Mouse (Mus musculus): ENCODE results near the gene Brwd1. TPM values are rescaled to one million over a fixed set of nuclear protein-coding genes. Genes with fewer than 3 reads are reported as not detected.
"Not testable (repeated sequence)": the region's sequence is repeated elsewhere in the genome, so short reads cannot be mapped to it uniquely, and the experiment has no call there.

Gene Brwd1
- total RNA-seq, 2 experiments from 2014 or later = 127 to 154 TPM

DNA sequence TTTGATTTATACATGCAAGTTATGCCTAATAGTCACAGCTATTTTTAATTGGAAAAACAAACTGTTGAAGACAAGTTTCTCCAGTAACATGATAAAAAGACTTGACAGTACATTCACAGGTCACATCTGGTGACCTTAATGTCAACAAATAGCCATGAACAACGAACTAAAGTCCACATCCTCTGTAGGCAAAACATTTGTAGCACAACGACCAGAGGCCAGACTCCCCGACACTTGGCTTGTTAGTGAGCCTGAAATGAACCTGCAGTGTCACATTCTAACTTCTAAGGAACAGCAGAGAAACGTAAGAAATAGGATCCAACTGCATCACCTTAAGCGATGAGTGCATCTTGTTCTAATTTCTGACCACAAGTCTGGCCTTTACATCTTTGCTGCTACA, 89.7 kb downstream of the Brwd1 start:
- intact Hi-C loops (cut with DNase I) = no loop called here
- DNase-seq (ENCODE audit: low spot score in 2 of 2) = no peak

DNA sequence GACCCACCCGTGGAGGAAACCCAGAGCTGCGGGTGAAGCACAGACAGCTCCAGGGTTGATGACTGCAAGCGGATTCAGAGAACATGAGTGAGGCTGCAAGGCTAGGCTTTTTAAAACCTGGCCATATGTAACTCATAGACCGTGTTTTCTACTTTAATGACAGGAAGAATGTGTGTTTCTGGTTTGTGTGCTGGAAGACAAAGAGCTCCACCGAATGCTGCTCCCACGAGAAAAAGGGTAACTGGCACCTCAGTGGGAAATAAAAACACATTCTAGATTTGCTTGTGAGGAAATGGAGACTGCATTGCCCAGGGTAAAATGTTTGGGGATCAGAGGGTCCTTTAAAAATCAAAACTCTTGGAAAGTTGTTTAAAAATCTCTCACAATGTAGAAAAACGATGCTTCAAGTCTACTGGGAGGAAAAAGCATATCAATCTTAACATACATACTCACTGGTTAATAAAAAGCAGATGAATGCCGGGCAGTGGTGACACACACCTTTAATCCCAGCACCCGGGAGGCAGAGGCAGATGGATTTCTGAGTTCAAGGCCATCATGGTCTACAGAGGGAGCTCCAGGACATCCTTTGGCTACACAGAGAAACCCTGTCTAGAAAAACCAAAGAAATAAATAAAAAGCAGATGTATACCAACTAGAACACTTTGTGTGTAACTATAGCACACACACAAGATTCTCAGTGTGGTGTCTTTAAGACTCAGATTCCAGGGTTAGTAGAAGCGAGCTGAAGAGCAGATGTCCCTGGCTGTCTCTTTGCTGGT, 91.0 kb downstream of the Brwd1 start:
- intact Hi-C loops (cut with DNase I) = no loop called here

DNA sequence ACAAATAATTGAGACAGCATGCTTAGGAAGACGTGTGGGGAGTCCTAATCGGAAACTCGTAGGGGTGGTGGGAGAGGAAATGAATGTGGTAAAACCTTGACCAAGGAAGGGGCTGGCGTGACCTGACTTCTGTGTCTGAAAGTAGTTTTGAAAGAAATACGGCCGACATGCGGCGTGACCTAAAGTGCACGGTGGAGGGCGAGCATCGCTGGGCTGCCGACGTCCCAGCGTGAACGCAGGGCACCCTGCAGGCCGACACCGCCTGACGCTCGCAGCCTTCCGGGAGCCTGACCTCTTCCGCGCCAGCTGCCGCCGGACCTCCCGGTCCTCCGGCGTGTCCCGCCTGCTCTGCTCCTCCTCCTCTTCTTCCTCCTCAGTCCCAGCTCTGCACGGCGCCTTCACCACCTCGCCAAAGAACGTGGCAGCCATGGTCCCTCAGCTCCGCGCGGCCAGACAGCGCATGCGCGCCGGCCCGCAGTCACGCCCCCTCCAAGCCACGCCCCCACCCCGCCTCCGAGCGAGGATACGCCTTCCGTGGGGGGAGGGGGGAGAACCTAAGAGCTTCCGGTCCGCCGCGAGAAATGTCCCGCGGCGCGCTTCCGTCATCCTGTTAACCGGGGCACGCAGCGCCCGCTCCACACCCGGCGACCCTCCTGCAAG, 91.7 kb downstream of the Brwd1 start, which contains the start of gene Psmg1:
Gene Psmg1, minus strand, starts transcription at position 499 of the 660 bp plus-strand sequence.
- intact Hi-C loops (cut with DNase I) = no loop called here
- peak; percentile 96 for DNase-seq (ENCODE audit: low spot score in 2 of 2)

More for the DNA sequence above, 91.0 kb downstream of the Brwd1 start:
- DNase-seq (ENCODE audit: low spot score in 2 of 2) = no peak

DNA sequence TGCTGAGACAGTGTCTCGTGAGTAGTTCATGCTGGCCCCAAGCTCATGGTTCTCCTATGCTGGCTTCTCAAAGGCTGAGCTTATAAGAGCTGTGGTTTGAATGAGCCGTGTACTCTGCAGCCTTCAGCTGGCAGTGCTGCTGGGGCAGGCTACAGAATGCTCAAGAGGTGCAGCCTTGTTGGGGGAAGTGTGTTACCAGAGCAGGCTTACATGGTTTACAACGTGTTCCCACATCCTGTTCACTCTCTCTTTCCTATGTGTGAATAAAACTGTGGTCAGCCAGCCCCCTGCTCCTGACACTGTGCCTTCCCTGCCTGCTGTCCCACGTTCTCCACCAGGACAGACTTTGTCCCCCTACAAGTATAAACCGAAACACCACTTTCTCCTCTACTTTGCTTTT, 97.4 kb downstream of the Brwd1 start:
- no peak for DNase-seq (ENCODE audit: low spot score in 2 of 2)
- intact Hi-C loops (cut with DNase I) = no loop called here

DNA sequence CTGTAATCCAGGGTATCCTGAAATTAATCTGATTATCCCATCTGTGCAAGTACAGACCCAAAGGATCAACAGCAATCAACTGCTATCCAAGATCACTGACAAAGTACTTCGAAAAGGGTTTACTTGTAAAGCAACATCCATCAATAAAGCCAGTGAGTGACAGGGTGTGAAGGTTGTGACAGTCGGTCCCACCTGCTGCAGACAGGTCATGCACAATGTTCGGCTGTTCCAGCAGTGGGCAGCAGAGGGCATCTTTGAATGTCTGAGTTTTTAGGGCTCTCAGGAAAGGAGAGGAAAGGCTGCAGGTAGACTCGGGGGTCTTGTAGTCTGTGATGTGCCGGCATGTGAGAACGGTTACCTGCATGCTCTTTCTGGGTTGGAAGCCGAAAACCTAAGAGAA, 98.7 kb downstream of the Brwd1 start:
- intact Hi-C loops (cut with DNase I) = no loop called here

DNA sequence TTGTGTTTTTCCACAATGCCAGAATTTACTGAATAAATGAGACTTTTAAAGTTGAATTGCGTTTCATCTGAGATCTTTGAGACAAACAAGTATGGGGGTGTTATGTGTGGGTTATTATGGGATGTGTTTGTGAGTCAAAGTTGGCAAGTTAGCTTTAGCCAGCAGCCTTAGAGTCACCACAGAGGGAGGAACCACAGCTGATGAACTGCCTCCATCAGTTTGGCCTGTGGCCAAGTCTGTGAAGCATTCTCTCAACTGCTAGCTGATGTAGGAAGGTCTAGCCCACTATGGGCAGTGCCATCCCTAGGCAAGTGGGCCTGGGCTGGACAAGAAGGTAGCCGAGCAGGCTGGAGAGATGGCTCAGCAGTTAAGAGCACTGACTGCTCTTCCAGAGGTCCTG, 111.5 kb downstream of the Brwd1 start:
- no peak for DNase-seq (ENCODE audit: low spot score in 2 of 2)
- intact Hi-C loops (cut with DNase I) = no loop called here

More for the DNA sequence above, 98.7 kb downstream of the Brwd1 start:
- no peak for DNase-seq (ENCODE audit: low spot score in 2 of 2)

DNA sequence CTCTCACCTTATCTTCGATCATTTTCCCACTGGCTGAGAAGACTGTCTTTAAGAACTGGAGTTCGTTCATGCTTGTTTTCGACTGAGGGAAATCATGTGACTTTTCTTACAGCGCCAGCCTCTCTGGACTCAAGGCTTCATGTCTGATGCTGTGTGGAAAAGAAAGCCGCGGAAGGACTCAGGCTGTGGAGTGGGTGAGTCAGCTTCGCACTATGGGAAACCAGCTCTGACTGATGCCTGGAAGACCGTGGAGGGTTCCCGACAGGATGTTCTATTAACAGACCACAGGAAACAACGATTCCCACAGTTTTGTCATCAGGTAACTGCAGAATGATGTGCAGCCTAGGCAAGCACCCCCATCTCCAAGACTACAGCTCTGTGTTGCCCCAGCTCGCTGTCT, 114.9 kb downstream of the Brwd1 start:
- no peak for DNase-seq (ENCODE audit: low spot score in 2 of 2)
- intact Hi-C loops (cut with DNase I) = no loop called here

DNA sequence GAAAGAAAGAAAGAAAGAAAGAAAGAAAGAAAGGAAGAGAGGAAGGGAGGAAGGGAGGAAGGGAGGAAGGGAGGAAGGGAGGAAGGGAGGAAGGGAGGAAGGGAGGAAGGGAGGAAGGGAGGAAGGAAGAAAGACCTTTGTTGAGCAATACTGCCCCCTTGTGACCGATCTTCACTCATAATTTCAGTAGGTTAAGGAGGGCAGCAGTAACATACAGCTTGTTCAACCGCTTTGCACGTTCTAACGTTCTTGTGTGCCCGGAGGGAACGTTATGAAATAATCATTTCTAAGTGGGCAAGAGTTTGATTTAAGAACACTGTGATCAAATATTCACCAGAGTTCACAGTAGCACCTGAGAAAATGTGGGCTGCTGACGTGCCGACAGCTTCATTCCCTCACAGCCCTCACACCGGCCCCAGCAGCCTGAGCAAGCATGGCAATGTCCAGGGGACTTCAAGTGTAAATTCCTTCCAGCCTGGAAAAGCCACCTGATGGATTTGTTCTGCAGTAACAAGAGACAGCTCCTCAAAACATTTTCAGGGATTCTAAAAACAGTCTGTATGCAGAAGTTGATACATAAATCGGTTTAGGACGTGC, 117.8 kb downstream of the Brwd1 start:
- DNase-seq (ENCODE audit: low spot score in 2 of 2) = no peak
- intact Hi-C loops (cut with DNase I) = loop anchor here (5.0 kb wide), 2 partner anchors 497 to 612 kb away; no protein-coding TSS in a partner anchor

DNA sequence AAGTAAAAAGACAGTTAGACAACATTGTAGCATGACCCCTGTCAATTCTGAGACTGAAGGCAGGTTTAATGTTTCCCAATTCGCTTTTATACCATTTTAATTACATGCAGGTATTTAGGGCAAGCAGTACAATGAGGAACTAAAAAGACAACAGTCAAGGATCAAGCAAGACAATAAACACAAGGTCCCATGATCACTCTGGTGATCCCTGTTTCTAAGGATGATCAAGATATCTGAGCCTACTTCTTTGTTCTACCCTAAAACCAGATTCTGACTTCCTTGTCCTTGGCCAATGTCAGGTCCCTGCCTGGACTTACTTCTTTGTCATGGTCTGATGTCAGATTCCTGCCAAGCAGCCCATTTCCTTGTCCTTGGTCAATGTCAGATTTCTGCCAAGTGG, 120.8 kb downstream of the Brwd1 start:
- intact Hi-C loops (cut with DNase I) = loop anchor here (5.0 kb wide), 2 partner anchors 494 to 609 kb away; no protein-coding TSS in a partner anchor

DNA sequence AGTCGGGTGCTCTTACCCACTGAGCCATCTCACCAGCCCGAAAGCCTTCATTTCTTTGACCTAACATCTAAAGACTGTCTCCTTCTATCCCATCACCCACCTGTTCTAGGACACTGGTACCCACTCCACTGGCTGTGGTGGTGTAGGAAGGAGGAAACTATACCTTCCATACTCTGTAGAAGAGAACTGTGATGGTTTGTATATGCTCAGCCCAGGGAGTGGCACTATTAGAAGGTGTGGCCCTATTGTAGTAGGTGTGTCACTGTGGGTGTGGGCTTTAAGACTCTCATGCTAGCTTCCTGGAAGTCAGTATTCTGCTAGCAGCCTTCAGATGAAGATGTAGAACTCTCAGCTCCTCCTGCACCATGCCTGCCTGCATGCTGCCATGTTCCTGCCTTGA, 121.6 kb downstream of the Brwd1 start:
- DNase-seq (ENCODE audit: low spot score in 2 of 2) = not testable (repeated sequence)
- intact Hi-C loops (cut with DNase I) = loop anchor here (5.0 kb wide), 2 partner anchors 493 to 608 kb away; no protein-coding TSS in a partner anchor

More for the DNA sequence above, 120.8 kb downstream of the Brwd1 start:
- DNase-seq (ENCODE audit: low spot score in 2 of 2) = not testable (repeated sequence)

DNA sequence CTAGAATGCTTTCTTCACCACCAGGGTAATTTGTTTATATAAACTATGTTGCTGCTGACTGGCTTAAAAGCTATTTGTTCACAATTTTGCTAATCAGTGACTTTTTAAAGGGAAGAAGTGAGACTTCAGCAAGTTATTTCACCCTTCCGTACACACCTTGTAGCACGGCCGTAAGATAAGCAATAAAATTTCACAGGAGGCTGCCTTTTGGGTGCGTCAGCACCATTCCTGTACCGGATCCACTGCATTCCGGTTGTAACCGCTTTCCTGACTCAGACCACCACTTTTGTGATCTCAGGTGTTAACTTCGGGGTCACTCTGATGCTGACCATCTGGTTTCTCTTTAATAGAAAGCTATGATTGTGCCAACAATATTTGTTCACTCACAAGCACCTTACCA, 124.2 kb downstream of the Brwd1 start:
- intact Hi-C loops (cut with DNase I) = no loop called here
- DNase-seq (ENCODE audit: low spot score in 2 of 2) = no peak

DNA sequence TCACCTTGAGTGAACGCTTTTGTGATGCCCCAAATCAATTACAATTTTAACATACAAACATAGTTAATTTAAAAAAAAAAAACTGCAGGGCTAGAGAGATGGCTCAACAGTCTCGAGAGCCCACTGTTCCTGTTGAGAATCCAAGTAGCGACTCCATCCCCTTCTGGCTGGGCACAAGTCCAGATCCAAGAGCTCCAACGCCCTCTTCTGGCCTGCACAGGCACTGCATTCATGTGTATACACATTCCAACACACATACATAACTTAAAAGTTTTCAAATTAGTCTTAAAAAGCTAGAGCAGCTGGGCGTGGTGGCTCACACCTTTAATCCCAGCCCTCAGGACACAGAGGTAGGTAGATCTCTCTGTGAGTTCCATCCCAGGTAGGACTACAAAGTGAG, 125.7 kb downstream of the Brwd1 start:
- intact Hi-C loops (cut with DNase I) = no loop called here
- DNase-seq (ENCODE audit: low spot score in 2 of 2) = no peak

DNA sequence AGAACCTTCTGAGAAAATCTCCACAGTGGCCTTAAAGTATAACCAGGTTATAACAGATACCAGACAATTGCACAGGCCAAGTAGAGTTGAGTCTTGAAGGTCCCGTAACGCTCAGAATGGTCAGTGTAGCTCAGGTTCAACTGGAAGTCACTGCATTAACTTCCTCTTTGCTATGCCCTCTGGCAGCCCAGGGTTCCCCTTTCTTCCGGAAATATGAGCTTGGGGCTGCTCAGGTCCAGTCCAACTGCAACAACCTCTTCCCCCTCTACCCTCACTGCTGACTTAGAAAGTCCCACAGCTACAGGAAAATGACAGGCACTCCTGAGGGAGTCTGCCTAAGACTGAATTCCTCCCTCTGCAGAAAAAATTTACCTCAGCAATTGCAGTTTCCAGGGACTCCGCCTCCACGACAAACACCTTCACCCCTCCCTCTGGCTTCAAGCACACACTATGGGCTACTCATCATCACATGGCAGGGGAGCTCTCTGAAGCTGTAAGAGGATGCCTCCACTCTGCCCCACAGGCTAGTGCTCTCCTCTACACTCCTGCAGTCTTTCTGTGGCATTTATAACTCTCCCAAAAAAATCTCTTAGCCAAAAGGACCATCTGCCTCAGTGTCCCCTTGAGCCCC, 126.5 kb downstream of the Brwd1 start:
- no peak for DNase-seq (ENCODE audit: low spot score in 2 of 2)
- intact Hi-C loops (cut with DNase I) = no loop called here

DNA sequence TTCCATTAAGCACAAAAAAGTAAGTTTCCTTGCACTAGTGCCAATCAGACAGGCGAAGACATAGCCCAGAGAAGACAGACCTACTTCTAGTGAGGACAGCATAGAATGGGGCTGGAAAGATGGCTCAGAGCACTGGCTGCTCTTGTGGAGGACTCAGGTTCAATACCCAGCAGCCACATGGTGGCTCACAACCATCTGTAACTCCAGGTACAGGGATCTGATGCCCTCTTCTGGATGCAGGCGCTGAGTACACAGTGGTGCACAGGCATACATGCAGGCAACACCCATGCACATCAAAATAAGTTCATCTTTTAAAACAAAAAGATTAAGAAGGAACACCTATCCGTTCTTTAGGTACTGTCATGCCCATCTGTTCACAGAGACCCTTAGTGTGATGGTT, 128.0 kb downstream of the Brwd1 start:
- DNase-seq (ENCODE audit: low spot score in 2 of 2) = no peak
- intact Hi-C loops (cut with DNase I) = no loop called here

DNA sequence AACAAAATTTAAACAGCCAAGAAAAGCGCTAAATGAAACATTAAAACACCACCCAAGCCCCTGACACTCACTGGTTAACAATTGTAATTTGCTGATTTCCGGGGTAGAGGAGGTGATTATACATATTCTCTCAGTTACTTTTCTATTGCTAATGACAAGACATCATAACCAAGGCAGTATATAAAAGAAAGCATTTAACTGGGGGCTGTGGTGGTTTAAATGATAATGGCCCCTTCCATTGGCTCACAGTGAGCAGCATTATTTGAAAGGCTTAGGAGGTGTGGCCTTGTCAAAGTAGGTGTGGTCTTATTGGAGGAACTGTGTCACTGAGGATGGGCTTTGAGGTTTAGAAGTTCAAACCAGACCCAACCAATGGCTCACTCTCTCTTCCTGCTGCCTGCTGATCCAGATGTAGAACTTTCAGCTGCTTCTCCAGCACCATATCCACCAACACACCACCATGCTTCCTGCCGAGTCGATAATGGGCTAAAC, 129.1 kb downstream of the Brwd1 start:
- intact Hi-C loops (cut with DNase I) = no loop called here
- DNase-seq (ENCODE audit: low spot score in 2 of 2) = no peak

DNA sequence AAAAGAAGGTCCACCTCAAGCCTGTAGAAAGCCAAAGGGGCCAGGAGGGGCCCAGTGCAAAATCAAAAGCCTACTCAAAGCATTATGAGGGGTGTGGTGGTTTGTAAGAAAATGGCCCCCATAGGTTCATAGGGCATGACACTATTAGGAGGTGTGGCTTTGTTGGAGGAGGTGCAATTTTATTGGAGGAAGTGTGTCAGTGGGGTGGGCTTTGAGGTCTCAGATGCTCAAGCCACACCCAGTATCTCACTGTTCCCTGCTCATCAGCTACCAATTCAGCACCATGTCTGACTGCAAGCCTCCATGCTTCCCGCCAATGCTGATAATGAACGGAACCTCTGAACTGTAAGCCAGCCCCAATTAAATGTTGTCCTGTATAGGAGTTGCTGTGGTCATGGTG, 130.9 kb downstream of the Brwd1 start:
- intact Hi-C loops (cut with DNase I) = no loop called here

DNA sequence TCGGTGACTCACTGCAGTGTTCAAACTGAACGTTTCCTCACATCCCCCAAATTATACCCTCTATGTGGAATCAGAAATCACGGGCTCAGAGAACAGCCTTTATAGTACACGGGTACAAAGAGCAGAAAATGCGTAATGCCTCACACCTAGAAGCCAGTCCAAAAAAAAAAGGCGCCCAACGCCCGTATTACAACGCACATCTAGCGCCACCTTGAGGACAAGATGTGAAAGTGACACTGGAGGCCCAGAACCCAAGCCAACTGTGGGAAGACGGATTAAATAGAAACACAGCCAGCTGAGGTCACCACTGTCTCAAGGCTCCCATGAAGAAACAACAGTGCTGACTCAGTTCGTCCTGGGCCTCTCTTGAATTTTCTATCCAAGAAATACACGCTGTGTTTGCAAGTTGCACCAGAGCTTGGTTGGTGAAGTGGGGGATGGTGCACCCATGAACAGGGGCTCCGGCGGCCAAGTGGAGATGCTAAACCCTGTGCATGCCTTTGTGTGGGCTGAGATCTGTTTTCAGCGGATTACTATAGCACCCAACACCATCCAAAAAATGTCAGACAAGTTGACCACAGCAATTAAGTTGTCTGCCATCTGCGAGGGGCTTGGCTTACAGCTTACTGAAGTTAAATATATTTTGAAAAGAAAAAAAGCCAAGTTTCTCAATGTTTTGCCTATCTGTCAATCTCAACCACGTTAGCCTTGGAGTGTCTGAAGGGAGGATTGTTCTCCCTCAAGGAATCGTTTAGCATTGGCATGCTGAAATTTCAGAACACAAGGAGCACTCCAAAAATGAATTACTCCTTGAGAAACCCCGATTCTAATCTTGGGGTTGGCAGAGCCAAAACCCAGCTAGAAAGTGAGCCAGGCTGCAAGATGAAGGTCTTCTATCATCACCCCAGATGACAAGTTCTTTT, 136.7 kb downstream of the Brwd1 start:
- intact Hi-C loops (cut with DNase I) = loop anchor here (2.0 to 5.0 kb wide), 4 partner anchors 243 to 593 kb away; partner anchors contain the start of gene Ets2
- DNase-seq (ENCODE audit: low spot score in 2 of 2) = peak; percentile 65 to 75

More for the DNA sequence above, 130.9 kb downstream of the Brwd1 start:
- no peak for DNase-seq (ENCODE audit: low spot score in 2 of 2)

DNA sequence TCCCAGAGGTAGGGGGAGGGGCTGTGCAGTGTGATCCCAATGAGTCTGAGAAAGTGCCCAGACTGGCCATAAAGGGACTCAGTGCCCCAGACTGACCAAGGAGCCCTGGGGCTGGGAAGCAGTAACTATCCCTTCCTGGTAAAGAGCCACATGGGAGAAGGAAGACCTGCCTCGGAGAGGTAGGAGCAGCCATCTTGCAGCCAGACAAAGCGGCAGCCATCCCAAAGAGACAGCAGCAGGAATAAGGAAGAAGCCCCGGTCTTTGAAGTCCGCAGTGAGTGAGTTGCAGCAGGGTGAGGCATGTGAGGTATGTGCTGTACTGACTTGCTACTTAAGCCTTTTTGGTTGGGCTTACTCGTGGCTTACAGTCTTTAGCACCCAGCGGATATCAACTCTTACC, 139.1 kb downstream of the Brwd1 start:
- intact Hi-C loops (cut with DNase I) = no loop called here
- no peak for DNase-seq (ENCODE audit: low spot score in 2 of 2)

Measured in left cerebral cortex, postnatal 36 days (tissue).